Mouse (Mus musculus): Measurements from ENCODE around the gene Tec. TPM values are rescaled to one million over a fixed set of nuclear protein-coding genes. Genes with fewer than 3 reads are reported as not detected.

Tec gene
- 12.2 and 12.5 TPM in 2 replicates for polyA plus RNA-seq (2012; rRNA removed)

- Histone ChIP-seq H3K27ac (ENCODE audit: insufficient read depth, low read length) (peak within 1 kb of the TSS; percentile 94), H3K4me3 (ENCODE audit: extremely low read depth, insufficient read depth, insufficient read length) (peak within 1 kb of the TSS; percentile 98), H3K4me1 (ENCODE audit: control insufficient read depth, insufficient read depth, insufficient read length) (peaks cover 13% of the 10 kb centered on the region), H3K36me3 (ENCODE audit: control insufficient read depth, insufficient read depth, low read length) (peaks cover under 1% of the 10 kb centered on the region), H3K27me3 (ENCODE audit: control insufficient read depth, insufficient read depth, low read length) (no peaks in the 10 kb centered on the region)
- peak; percentile 67 to 95 for DNase-seq (ENCODE audit: low read depth in 1 of 2, low spot score in 2 of 2)
- TF ChIP-seq CTCF (IDR thresholded peaks at IDR 0.05; ENCODE audit: extremely low read depth, insufficient read depth, insufficient read length, insufficient replicate concordance), result no peak
- TF ChIP-seq POLR2A (IDR thresholded peaks at IDR 0.05; ENCODE audit: low read depth, low read length), result peak; percentile 79
- under 1% methylated on average over 60 of the region's 60 CpGs for WGBS
Observed at GRCm38 (mm10) chr5:72868091-72868875, at the start of gene Tec. Tec (minus strand) TSS chr5:72868483.

GRCm38 (mm10) chr5:72916851-72917250, 48.6 kb upstream of the Tec start:
- Histone ChIP-seq H3K4me3 (ENCODE audit: extremely low read depth, insufficient read depth, insufficient read length) (no peak overlapping the region), H3K27me3 (ENCODE audit: control insufficient read depth, insufficient read depth, low read length) (no peaks in the 10 kb centered on the region), H3K36me3 (ENCODE audit: control insufficient read depth, insufficient read depth, low read length) (no peaks in the 10 kb centered on the region), H3K27ac (ENCODE audit: insufficient read depth, low read length) (peak overlapping the region; percentile 47), H3K4me1 (ENCODE audit: control insufficient read depth, insufficient read depth, insufficient read length) (peaks cover 10% of the 10 kb centered on the region; the same call in 1 of the 2 replicates)
- TF ChIP-seq POLR2A (IDR thresholded peaks at IDR 0.05; ENCODE audit: low read depth, low read length), result no peak
- TF ChIP-seq CTCF (IDR thresholded peaks at IDR 0.05; ENCODE audit: extremely low read depth, insufficient read depth, insufficient read length, insufficient replicate concordance), result no peak
- DNase-seq (ENCODE audit: low read depth in 1 of 2, low spot score in 2 of 2), result no peak
- WGBS, result 2% methylated on average over 1 of the region's 1 CpGs

- peaks cover 10% of the 10 kb centered on the region; the same call in 1 of the 2 replicates for H3K4me1 ChIP-seq (ENCODE audit: control insufficient read depth, insufficient read depth, insufficient read length)
- DNase-seq (ENCODE audit: low read depth in 1 of 2, low spot score in 2 of 2), result no peak
- 82% methylated on average over 4 of the region's 4 CpGs for WGBS
- TF ChIP-seq CTCF (IDR thresholded peaks at IDR 0.05; ENCODE audit: extremely low read depth, insufficient read depth, insufficient read length, insufficient replicate concordance) (no peak), POLR2A (IDR thresholded peaks at IDR 0.05; ENCODE audit: low read depth, low read length) (no peak)
- 0 out of 2 replicates have a peak overlapping the region, but pooled peaks have one; percentile 99 for H3K4me3 ChIP-seq (ENCODE audit: extremely low read depth, insufficient read depth, insufficient read length)
- H3K27ac ChIP-seq (ENCODE audit: insufficient read depth, low read length), result peak overlapping the region; percentile 47
- H3K36me3 ChIP-seq (ENCODE audit: control insufficient read depth, insufficient read depth, low read length), result no peaks in the 10 kb centered on the region
- H3K27me3 ChIP-seq (ENCODE audit: control insufficient read depth, insufficient read depth, low read length), result no peaks in the 10 kb centered on the region; the same call in 1 of the 2 replicates
Observed at GRCm38 (mm10) chr5:72916048-72916447, 47.8 kb upstream of the Tec start.

- peak in 1 of 2 experiments; percentile 42 for DNase-seq (ENCODE audit: low read depth in 1 of 2, low spot score in 2 of 2)
- H3K27ac ChIP-seq (ENCODE audit: insufficient read depth, low read length), result peak overlapping the region; percentile 95
- H3K4me3 ChIP-seq (ENCODE audit: extremely low read depth, insufficient read depth, insufficient read length), result peak overlapping the region; percentile 99
- peaks cover 10% of the 10 kb centered on the region; the same call in 1 of the 2 replicates for H3K4me1 ChIP-seq (ENCODE audit: control insufficient read depth, insufficient read depth, insufficient read length)
- TF ChIP-seq CTCF (IDR thresholded peaks at IDR 0.05; ENCODE audit: extremely low read depth, insufficient read depth, insufficient read length, insufficient replicate concordance) (no peak), POLR2A (IDR thresholded peaks at IDR 0.05; ENCODE audit: low read depth, low read length) (no peak)
- H3K27me3 ChIP-seq (ENCODE audit: control insufficient read depth, insufficient read depth, low read length), result no peaks in the 10 kb centered on the region; the same call in 1 of the 2 replicates
- no peaks in the 10 kb centered on the region for H3K36me3 ChIP-seq (ENCODE audit: control insufficient read depth, insufficient read depth, low read length)
- WGBS, result under 1% methylated on average over 62 of the region's 66 CpGs
Observed at GRCm38 (mm10) chr5:72914633-72915561, 46.6 kb upstream of the Tec start.

GRCm38 (mm10) chr5:72913648-72914557, 45.6 kb upstream of the Tec start, which contains the start of gene Slain2:
Slain2 (plus strand) TSS chr5:72914304.
- no peaks in the 10 kb centered on the region; the same call in 1 of the 2 replicates for H3K27me3 ChIP-seq (ENCODE audit: control insufficient read depth, insufficient read depth, low read length)
- peak within 1 kb of the TSS; percentile 99 for H3K4me3 ChIP-seq (ENCODE audit: extremely low read depth, insufficient read depth, insufficient read length)
- DNase-seq (ENCODE audit: low read depth in 1 of 2, low spot score in 2 of 2), result peak; percentile 91 to 99
- H3K27ac ChIP-seq (ENCODE audit: insufficient read depth, low read length), result peak within 1 kb of the TSS; percentile 95
- 1% methylated on average over 75 of the region's 83 CpGs for WGBS
- peaks cover 10% of the 10 kb centered on the region; the same call in 1 of the 2 replicates for H3K4me1 ChIP-seq (ENCODE audit: control insufficient read depth, insufficient read depth, insufficient read length)
- TF ChIP-seq POLR2A (IDR thresholded peaks at IDR 0.05; ENCODE audit: low read depth, low read length) (peak; percentile 64), CTCF (IDR thresholded peaks at IDR 0.05; ENCODE audit: extremely low read depth, insufficient read depth, insufficient read length, insufficient replicate concordance) (0 out of 2 replicates have a peak, but pooled peaks have one; percentile 38)
- no peaks in the 10 kb centered on the region for H3K36me3 ChIP-seq (ENCODE audit: control insufficient read depth, insufficient read depth, low read length)
